Mouse (Mus musculus) intestine, embryonic 16.5 days (tissue): ENCODE results near the gene Cdkal1. TPM values are rescaled to one million over a fixed set of nuclear protein-coding genes. Genes with fewer than 3 reads are reported as not detected.

Experiments
- ATAC-seq: fragments of 200-750 bp; cut with Nextera tagmentation; 2 replicates; pipeline ENCODE4 v1.8.0; 2017; ENCODE audit warnings: moderate TSS enrichment, moderate library complexity
- H3K27ac ChIP-seq: fragments of 300-500 bp; sonication (generic); 2 replicates; pipeline ENCODE4 v1.5.1; 2014; ENCODE audit warnings: mild to moderate bottlenecking, low read length
- H3K27me3 ChIP-seq: fragments of 300-500 bp; sonication (generic); replicated peaks from 2 replicates; pipeline ENCODE4 v1.6.1; 2014; ENCODE audit warnings: low read length, control low read depth, mixed read lengths; ENCODE audit not compliant: control insufficient read depth, insufficient read depth
- H3K36me3 ChIP-seq: fragments of 300-500 bp; sonication (generic); 2 replicates; pipeline ENCODE4 v1.6.1; 2014; ENCODE audit warnings: low read length, control low read depth; ENCODE audit not compliant: control insufficient read depth, insufficient read depth
- H3K4me1 ChIP-seq: fragments of 300-500 bp; sonication (generic); 2 replicates; pipeline ENCODE4 v1.6.1; 2014; ENCODE audit warnings: low read length, control low read depth, mixed read lengths; ENCODE audit not compliant: control insufficient read depth, insufficient read depth
- H3K4me2 ChIP-seq: fragments of 300-500 bp; sonication (generic); 2 replicates; pipeline ENCODE4 v1.6.1; 2014; ENCODE audit warnings: low read depth, low read length, control low read depth
- H3K4me3 ChIP-seq: fragments of 300-500 bp; sonication (generic); 2 replicates; pipeline ENCODE4 v1.5.1; 2014; ENCODE audit warnings: mild to moderate bottlenecking, low read length
- H3K9ac ChIP-seq: fragments of 300-500 bp; sonication (generic); 2 replicates; pipeline ENCODE4 v1.6.1; 2014; ENCODE audit warnings: low read depth, low read length
- H3K9me3 ChIP-seq: fragments of 300-500 bp; sonication (generic); 2 replicates; pipeline ENCODE4 v1.6.1; 2016; ENCODE audit warnings: low read length, control low read depth; ENCODE audit not compliant: control insufficient read depth
- WGBS: fragments of 180-500 bp; shearing (Covaris S2); extraction: QIAGEN DNeasy Blood & Tissue Kit; methylation state at CpG from one replicate; pipeline ENCODE4 v1.1.7; 2014; 5-methylcytosine and 5-hydroxymethylcytosine counted together
- polyA plus RNA-seq: library from polyadenylated mRNA; unstranded; fragments of >200 nt; fragmentation: Nextera tagmentation; extraction: Ambion mirVana; gene quantifications from 2 replicates; pipeline ENCODE4 v1.2.1, GENCODE M21; 2015

Cdkal1 gene
- 23.4 and 25.0 TPM in 2 replicates for polyA plus RNA-seq

- Histone ChIP-seq H3K4me2 (peak within 1 kb of the TSS; percentile 50), H3K36me3 (no peaks in the 10 kb centered on the region), H3K27ac (peak within 1 kb of the TSS; percentile 87), H3K9me3 (no peaks in the 10 kb centered on the region), H3K4me3 (peak within 1 kb of the TSS; percentile 84), H3K9ac (peak within 1 kb of the TSS; percentile 93), H3K4me1 (peaks cover 3% of the 10 kb centered on the region; the same call in 1 of the 2 replicates), H3K27me3 (no peaks in the 10 kb centered on the region)
- ATAC-seq: peak; percentile 88
- under 1% methylated on average over 33 of the region's 33 CpGs for WGBS
Measured at GRCm38 (mm10) chr13:29855281-29856031, at the start of gene Cdkal1. TSS of gene Cdkal1 (minus strand) at chr13:29855674.

GRCm38 (mm10) chr13:29903341-29903740, 47.9 kb upstream of the Cdkal1 start:
- 100% methylated on average over 1 of the region's 1 CpGs for WGBS
- H3K4me3 ChIP-seq: no peak overlapping the region
- H3K4me1 ChIP-seq: no peaks in the 10 kb centered on the region
- H3K4me2 ChIP-seq: no peak overlapping the region
- peaks cover 4% of the 10 kb centered on the region for H3K36me3 ChIP-seq
- no peak for ATAC-seq
- H3K27me3 ChIP-seq: no peaks in the 10 kb centered on the region
- H3K9me3 ChIP-seq: no peaks in the 10 kb centered on the region
- H3K9ac ChIP-seq: no peak overlapping the region
- H3K27ac ChIP-seq: no peak overlapping the region

GRCm38 (mm10) chr13:29902676-29903075, 47.2 kb upstream of the Cdkal1 start:
- H3K27ac ChIP-seq: no peak overlapping the region
- no peaks in the 10 kb centered on the region for H3K4me1 ChIP-seq
- peaks cover 3% of the 10 kb centered on the region; the same call in 1 of the 2 replicates for H3K36me3 ChIP-seq
- H3K9ac ChIP-seq: no peak overlapping the region
- H3K27me3 ChIP-seq: no peaks in the 10 kb centered on the region
- no peaks in the 10 kb centered on the region for H3K9me3 ChIP-seq
- ATAC-seq: no peak
- WGBS: 88% methylated on average over 1 of the region's 1 CpGs
- H3K4me3 ChIP-seq: no peak overlapping the region
- no peak overlapping the region for H3K4me2 ChIP-seq

GRCm38 (mm10) chr13:29901641-29902040, 46.2 kb upstream of the Cdkal1 start:
- H3K27me3 ChIP-seq: no peaks in the 10 kb centered on the region

GRCm38 (mm10) chr13:29866780-29867179, 11.3 kb upstream of the Cdkal1 start:
- Histone ChIP-seq H3K27ac (no peak overlapping the region), H3K36me3 (no peaks in the 10 kb centered on the region), H3K4me1 (no peaks in the 10 kb centered on the region; the same call in 1 of the 2 replicates), H3K9ac (no peak overlapping the region), H3K27me3 (no peaks in the 10 kb centered on the region), H3K4me2 (no peak overlapping the region), H3K9me3 (no peaks in the 10 kb centered on the region), H3K4me3 (no peak overlapping the region)
- ATAC-seq: peak; percentile 79
- WGBS: 78% methylated on average over 3 of the region's 3 CpGs

More at GRCm38 (mm10) chr13:29901641-29902040, 46.2 kb upstream of the Cdkal1 start:
- WGBS: 64% methylated on average over 4 of the region's 4 CpGs
- no peak for ATAC-seq
- Histone ChIP-seq H3K27ac (no peak overlapping the region), H3K9me3 (no peaks in the 10 kb centered on the region), H3K4me3 (no peak overlapping the region), H3K9ac (no peak overlapping the region), H3K4me1 (no peaks in the 10 kb centered on the region), H3K4me2 (no peak overlapping the region), H3K36me3 (peaks cover 3% of the 10 kb centered on the region; the same call in 1 of the 2 replicates)

- Histone ChIP-seq H3K27ac (no peak overlapping the region), H3K4me1 (no peaks in the 10 kb centered on the region; the same call in 1 of the 2 replicates)
Measured at GRCm38 (mm10) chr13:29864331-29864730, 8.9 kb upstream of the Cdkal1 start.

GRCm38 (mm10) chr13:29860087-29860486, 4.6 kb upstream of the Cdkal1 start:
- H3K27me3 ChIP-seq: no peaks in the 10 kb centered on the region
- H3K4me3 ChIP-seq: no peak overlapping the region
- no peak overlapping the region for H3K9ac ChIP-seq
- 68% methylated on average over 2 of the region's 2 CpGs for WGBS
- no peak overlapping the region for H3K4me2 ChIP-seq
- H3K36me3 ChIP-seq: no peaks in the 10 kb centered on the region
- H3K9me3 ChIP-seq: no peaks in the 10 kb centered on the region
- peak; percentile 53 for ATAC-seq
- H3K27ac ChIP-seq: no peak overlapping the region
- H3K4me1 ChIP-seq: no peaks in the 10 kb centered on the region

More at GRCm38 (mm10) chr13:29864331-29864730, 8.9 kb upstream of the Cdkal1 start:
- no peak overlapping the region for H3K4me2 ChIP-seq
- no peak for ATAC-seq
- H3K4me3 ChIP-seq: no peak overlapping the region
- no peak overlapping the region for H3K9ac ChIP-seq
- no peaks in the 10 kb centered on the region for H3K9me3 ChIP-seq
- H3K27me3 ChIP-seq: no peaks in the 10 kb centered on the region
- WGBS: 53% methylated on average over 6 of the region's 6 CpGs
- H3K36me3 ChIP-seq: no peaks in the 10 kb centered on the region

GRCm38 (mm10) chr13:29857436-29857835, 2.0 kb upstream of the Cdkal1 start:
- H3K9ac ChIP-seq: no peak overlapping the region
- no peaks in the 10 kb centered on the region for H3K36me3 ChIP-seq
- no peak overlapping the region for H3K4me2 ChIP-seq
- no peaks in the 10 kb centered on the region for H3K9me3 ChIP-seq
- H3K27me3 ChIP-seq: no peaks in the 10 kb centered on the region
- 17% methylated on average over 4 of the region's 4 CpGs for WGBS
- no peak overlapping the region for H3K4me3 ChIP-seq
- ATAC-seq: peak; percentile 21; the same call in 1 of the 2 replicates
- no peak overlapping the region for H3K27ac ChIP-seq
- H3K4me1 ChIP-seq: peaks cover 3% of the 10 kb centered on the region; the same call in 1 of the 2 replicates

- WGBS: 1% methylated on average over 5 of the region's 5 CpGs
- Histone ChIP-seq H3K36me3 (no peaks in the 10 kb centered on the region), H3K4me1 (peaks cover 3% of the 10 kb centered on the region; the same call in 1 of the 2 replicates), H3K27me3 (no peaks in the 10 kb centered on the region), H3K9ac (peak overlapping the region; percentile 93), H3K4me3 (peak overlapping the region; percentile 84), H3K4me2 (peak overlapping the region; percentile 50), H3K27ac (peak overlapping the region; percentile 87), H3K9me3 (no peaks in the 10 kb centered on the region)
- no peak; the same call in 1 of the 2 replicates for ATAC-seq
Measured at GRCm38 (mm10) chr13:29854876-29855275, 598 bp downstream of the Cdkal1 start.
